Comparison of ENCODE assay signal across 8 mouse cellular contexts in the genomic region with DNA sequence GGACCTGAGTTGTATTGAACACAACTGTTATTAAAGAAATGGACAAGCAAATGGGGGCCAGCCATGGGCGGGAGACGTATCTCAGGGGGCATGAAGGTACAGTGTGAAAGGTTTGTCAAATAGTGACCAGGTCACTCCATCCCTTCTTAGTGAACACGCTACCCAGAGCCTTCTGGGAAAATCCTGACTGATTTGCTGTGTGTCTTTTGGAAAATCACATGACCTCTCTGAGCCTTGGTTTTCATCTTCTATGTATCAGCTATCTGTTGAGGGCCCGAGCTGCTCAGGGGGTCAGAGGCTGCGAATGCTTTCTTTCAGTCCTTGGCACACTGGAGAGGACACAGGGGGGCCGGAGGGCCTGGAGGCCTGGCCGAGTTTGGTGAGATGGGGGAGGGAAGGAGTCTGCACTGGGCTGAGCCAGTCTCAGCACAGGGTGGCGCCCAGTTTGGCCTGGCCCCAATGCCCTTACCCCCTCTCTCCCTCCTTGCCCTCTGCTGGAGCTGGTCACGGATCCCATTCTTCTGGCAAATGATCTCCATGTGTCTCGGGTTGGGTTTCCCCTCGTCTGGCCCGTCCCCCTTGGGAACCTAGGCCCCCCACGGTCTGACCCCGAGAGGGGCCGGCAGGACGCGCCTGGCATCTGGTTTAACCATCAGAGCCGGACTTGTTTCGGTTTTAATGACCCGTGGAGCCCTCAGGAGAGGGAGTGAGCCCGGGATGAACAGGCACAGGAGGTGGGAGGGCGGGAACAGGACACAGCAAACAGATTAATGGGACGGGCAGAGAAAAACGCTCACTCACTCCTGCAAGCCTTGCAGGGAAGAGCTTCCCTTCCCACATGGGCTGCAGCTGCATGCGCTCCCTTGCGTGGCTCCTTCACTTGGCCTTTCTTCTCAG.
DNase-seq lines count a peak whose midpoint lies in the region; ATAC-seq and TF ChIP-seq lines count a peak whose summit lies in the region.

No protein-coding gene starts in this region.

- peak; percentile 38 for TF ChIP-seq CTCF in gastrocnemius, adult 2 months (IDR thresholded peaks at IDR 0.05)

- 14% methylated on average over 26 of the region's 26 CpGs for WGBS in forebrain, embryonic 10.5 days
- WGBS in forebrain, embryonic 15.5 days: 23% methylated on average over 26 of the region's 26 CpGs
- WGBS in intestine, embryonic 14.5 days: 18% methylated on average over 26 of the region's 26 CpGs
- 15% methylated on average over 26 of the region's 26 CpGs for WGBS in midbrain, embryonic 14.5 days

- H3K36me3 ChIP-seq in forebrain, embryonic 10.5 days (replicated peaks): no peaks in the 10 kb centered on the region
- H3K36me3 ChIP-seq in forebrain, embryonic 15.5 days: no peaks in the 10 kb centered on the region
- H3K36me3 ChIP-seq in intestine, embryonic 14.5 days (ENCODE audit: control insufficient read depth, insufficient read depth, low read length): no peaks in the 10 kb centered on the region
- no peaks in the 10 kb centered on the region for H3K36me3 ChIP-seq in midbrain, embryonic 14.5 days (ENCODE audit: control insufficient read depth, insufficient read depth, low read length)

- intact Hi-C loops in gastrocnemius, adult 2 months (cut with DNase I): loop anchor here (5.0 to 10.0 kb wide), 2 partner anchors 131 to 264 kb away; no protein-coding TSS in a partner anchor

- H3K4me1 ChIP-seq in forebrain, embryonic 10.5 days: peaks cover 89% of the 10 kb centered on the region
- H3K4me1 ChIP-seq in forebrain, embryonic 15.5 days: peaks cover 33% of the 10 kb centered on the region
- peaks cover 16% of the 10 kb centered on the region for H3K4me1 ChIP-seq in intestine, embryonic 14.5 days (replicated peaks; ENCODE audit: control insufficient read depth, insufficient read depth, low read length)
- peaks cover 28% of the 10 kb centered on the region for H3K4me1 ChIP-seq in midbrain, embryonic 14.5 days (ENCODE audit: control insufficient read depth, insufficient read depth, low read length)

- H3K27me3 ChIP-seq in forebrain, embryonic 10.5 days (ENCODE audit: poor library complexity, severe bottlenecking): peaks cover 67% of the 10 kb centered on the region
- H3K27me3 ChIP-seq in forebrain, embryonic 15.5 days: no peaks in the 10 kb centered on the region
- no peaks in the 10 kb centered on the region for H3K27me3 ChIP-seq in intestine, embryonic 14.5 days (replicated peaks; ENCODE audit: control insufficient read depth, insufficient read depth, low read length)
- H3K27me3 ChIP-seq in midbrain, embryonic 14.5 days (ENCODE audit: control insufficient read depth, insufficient read depth, low read length): no peaks in the 10 kb centered on the region

- ATAC-seq in forebrain, embryonic 15.5 days (replicated peaks): no peak
- ATAC-seq in intestine, embryonic 14.5 days (replicated peaks; ENCODE audit: low FRiP score, low TSS enrichment, low read depth): no peak
- 0 out of 2 replicates have a peak, but pooled peaks have one; percentile 29 for ATAC-seq in midbrain, embryonic 14.5 days (ENCODE audit: low FRiP score, low TSS enrichment)
- ATAC-seq in CD4-positive, CD25-positive, alpha-beta regulatory T cell, adult 4 months: no peak
- ATAC-seq in megakaryocyte-erythroid progenitor cell, adult 5-6 weeks (replicated peaks; ENCODE audit: low FRiP score, low TSS enrichment, poor library complexity, severe bottlenecking): no peak

- DNase-seq in forebrain, embryonic 10.5 days (ENCODE audit: extremely low spot score, low spot score): peak; percentile 70
- DNase-seq in gastrocnemius, adult 2 months: peak; percentile 86
- DNase-seq in intestine, embryonic 14.5 days (ENCODE audit: low spot score): peak; percentile 66
- DNase-seq in midbrain, embryonic 14.5 days: peak; percentile 50
- DNase-seq in frontal cortex, postnatal 10 days (ENCODE audit: low spot score in 2 of 2): no peak

- H3K4me2 ChIP-seq in forebrain, embryonic 15.5 days (replicated peaks): no peak overlapping the region
- H3K4me2 ChIP-seq in intestine, embryonic 14.5 days (ENCODE audit: low read length): peak overlapping the region; percentile 47
- H3K4me2 ChIP-seq in midbrain, embryonic 14.5 days (ENCODE audit: low read length): peak overlapping the region; percentile 19; the same call in 1 of the 2 replicates

- no peaks in the 10 kb centered on the region for H3K9me3 ChIP-seq in forebrain, embryonic 10.5 days
- H3K9me3 ChIP-seq in forebrain, embryonic 15.5 days: no peaks in the 10 kb centered on the region
- H3K9me3 ChIP-seq in intestine, embryonic 14.5 days (ENCODE audit: control insufficient read depth, low read length): no peaks in the 10 kb centered on the region
- H3K9me3 ChIP-seq in midbrain, embryonic 14.5 days (ENCODE audit: control insufficient read depth, low read length): no peaks in the 10 kb centered on the region

- H3K4me3 ChIP-seq in forebrain, embryonic 10.5 days: peak overlapping the region; percentile 28
- no peak overlapping the region for H3K4me3 ChIP-seq in forebrain, embryonic 15.5 days
- peak overlapping the region; percentile 66 for H3K4me3 ChIP-seq in gastrocnemius, adult 2 months
- H3K4me3 ChIP-seq in intestine, embryonic 14.5 days (ENCODE audit: low read depth, low read length): no peak overlapping the region; the same call in 1 of the 2 replicates
- H3K4me3 ChIP-seq in midbrain, embryonic 14.5 days (replicated peaks; ENCODE audit: low read depth, low read length): no peak overlapping the region

- no peak overlapping the region for H3K9ac ChIP-seq in forebrain, embryonic 15.5 days (replicated peaks)
- H3K9ac ChIP-seq in intestine, embryonic 14.5 days (ENCODE audit: low read length): no peak overlapping the region
- H3K9ac ChIP-seq in midbrain, embryonic 14.5 days (replicated peaks; ENCODE audit: low read length): peak overlapping the region; percentile 17; the same call in 1 of the 2 replicates

- H3K27ac ChIP-seq in forebrain, embryonic 10.5 days: peak overlapping the region; percentile 84
- H3K27ac ChIP-seq in forebrain, embryonic 15.5 days (replicated peaks): no peak overlapping the region
- H3K27ac ChIP-seq in gastrocnemius, adult 2 months: peak overlapping the region; percentile 94
- H3K27ac ChIP-seq in intestine, embryonic 14.5 days (ENCODE audit: low read depth): peak overlapping the region; percentile 33; the same call in 1 of the 2 replicates
- no peak overlapping the region; the same call in 1 of the 2 replicates for H3K27ac ChIP-seq in midbrain, embryonic 14.5 days (replicated peaks; ENCODE audit: low read depth, low read length)

Comparison
In these comparisons a context has a peak if more than half of its experiments do, and no peak if none do; other contexts are left out.
1. H3K27ac ChIP-seq: peak in forebrain, embryonic 10.5 days (single experiment), gastrocnemius, adult 2 months (single experiment) and intestine, embryonic 14.5 days (single experiment); none in forebrain, embryonic 15.5 days (single experiment) and midbrain, embryonic 14.5 days (single experiment).
2. H3K4me3 ChIP-seq: peak in forebrain, embryonic 10.5 days (single experiment) and gastrocnemius, adult 2 months (single experiment); none in forebrain, embryonic 15.5 days (single experiment), intestine, embryonic 14.5 days (single experiment) and midbrain, embryonic 14.5 days (single experiment).
3. DNase-seq: peak in forebrain, embryonic 10.5 days (single experiment), gastrocnemius, adult 2 months (single experiment), intestine, embryonic 14.5 days (single experiment) and midbrain, embryonic 14.5 days (single experiment); none in frontal cortex, postnatal 10 days (0 of 2).